Mouse (Mus musculus): ENCODE results near the gene Espnl. TPM values are rescaled to one million over a fixed set of nuclear protein-coding genes. Genes with fewer than 3 reads are reported as not detected.

The Espnl gene
- total RNA-seq, 1 experiment = 0.40 TPM

- H3K9ac ChIP-seq (ENCODE audit: insufficient read depth, low read depth, low read length, poor library complexity, severe bottlenecking) = no peak overlapping the region
- H3K4me1 ChIP-seq (ENCODE audit: control insufficient read depth in 2 of 2, insufficient read depth in 2 of 2, low read length in 2 of 2, poor library complexity in 1 of 2) = peaks cover 0 to 2% of the 10 kb centered on the region in 2 experiments; a peak in 1 of 4 replicates
- no peak overlapping the region for H3K4me3 ChIP-seq (ENCODE audit: insufficient read depth in 1 of 2, low read depth in 1 of 2, low read length in 2 of 2, poor library complexity in 1 of 2, severe bottlenecking in 1 of 2)
- TF ChIP-seq ZNF384 (IDR thresholded peaks at IDR 0.05; ENCODE audit: low read depth, low read length) (no peak), HCFC1 (IDR thresholded peaks at IDR 0.05; ENCODE audit: borderline replicate concordance, insufficient read depth, low read length) (no peak), ZC3H11A (IDR thresholded peaks at IDR 0.05; ENCODE audit: borderline replicate concordance, low read depth, low read length) (no peak), CHD2 (IDR thresholded peaks at IDR 0.05; ENCODE audit: low read depth, low read length) (no peak), MAFK (IDR thresholded peaks at IDR 0.05; ENCODE audit: insufficient read depth, low read depth, low read length) (no peak)
- DNase-seq (ENCODE audit: low read depth, low spot score) = no peak
- H3K9me3 ChIP-seq (ENCODE audit: control insufficient read depth, insufficient read depth, low read depth, low read length) = no peaks in the 10 kb centered on the region
- peaks cover 65% of the 10 kb centered on the region for H3K36me3 ChIP-seq (ENCODE audit: control insufficient read depth, insufficient read depth, low read length, poor library complexity, severe bottlenecking)
- in situ Hi-C loops (cut with MboI; ENCODE audit: low sequenced_read_pairs in 2 of 2, unreplicated experiment in 2 of 2) = no loop called here
- H3K27ac ChIP-seq (ENCODE audit: insufficient read depth, low read depth, low read length, poor library complexity, severe bottlenecking) = no peak overlapping the region
These were observed 59.2 kb downstream of the Espnl start for GRCm38 (mm10) chr1:91381091-91381471.

DNA sequence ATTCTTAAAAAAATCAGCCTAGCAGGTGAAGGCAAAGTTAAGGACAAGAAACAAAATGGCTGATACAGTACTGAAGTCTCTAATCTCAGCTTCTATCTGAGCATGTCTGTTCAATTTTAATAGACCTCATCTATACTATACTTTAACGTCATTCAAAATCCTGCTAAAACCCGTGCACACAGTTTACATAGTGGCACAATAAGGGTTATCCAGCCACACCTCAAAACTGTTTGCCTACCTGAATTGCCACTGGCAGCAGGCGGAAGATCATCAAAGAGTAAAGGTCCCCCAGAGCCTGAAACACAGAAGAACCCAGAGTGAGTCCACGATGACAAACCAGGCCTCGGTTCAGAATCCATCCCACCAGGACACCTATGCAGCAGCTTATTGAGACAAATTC, 68.5 kb downstream of the Espnl start:
- Histone ChIP-seq H3K36me3 (ENCODE audit: control insufficient read depth, insufficient read depth, low read length, poor library complexity, severe bottlenecking) (peaks cover 25% of the 10 kb centered on the region), H3K9ac (ENCODE audit: insufficient read depth, low read depth, low read length, poor library complexity, severe bottlenecking) (no peak overlapping the region), H3K27ac (ENCODE audit: insufficient read depth, low read depth, low read length, poor library complexity, severe bottlenecking) (no peak overlapping the region), H3K9me3 (ENCODE audit: control insufficient read depth, insufficient read depth, low read depth, low read length) (no peaks in the 10 kb centered on the region), H3K4me3 (ENCODE audit: insufficient read depth in 1 of 2, low read depth in 1 of 2, low read length in 2 of 2, poor library complexity in 1 of 2, severe bottlenecking in 1 of 2) (no peak overlapping the region), H3K4me1 (ENCODE audit: control insufficient read depth in 2 of 2, insufficient read depth in 2 of 2, low read length in 2 of 2, poor library complexity in 1 of 2) (no peaks in the 10 kb centered on the region)
- no peak for TF ChIP-seq ZNF384 (IDR thresholded peaks at IDR 0.05; ENCODE audit: low read depth, low read length)
- TF ChIP-seq CHD2 (IDR thresholded peaks at IDR 0.05; ENCODE audit: low read depth, low read length) = no peak
- no peak for TF ChIP-seq ZC3H11A (IDR thresholded peaks at IDR 0.05; ENCODE audit: borderline replicate concordance, low read depth, low read length)
- TF ChIP-seq MAFK (IDR thresholded peaks at IDR 0.05; ENCODE audit: insufficient read depth, low read depth, low read length) = no peak
- TF ChIP-seq HCFC1 (IDR thresholded peaks at IDR 0.05; ENCODE audit: borderline replicate concordance, insufficient read depth, low read length) = no peak
- in situ Hi-C loops (cut with MboI; ENCODE audit: low sequenced_read_pairs in 2 of 2, unreplicated experiment in 2 of 2) = no loop called here
- DNase-seq (ENCODE audit: low read depth, low spot score) = no peak

- Histone ChIP-seq H3K36me3 (ENCODE audit: control insufficient read depth, insufficient read depth, low read length, poor library complexity, severe bottlenecking) (peaks cover 4% of the 10 kb centered on the region), H3K4me3 (ENCODE audit: insufficient read depth in 1 of 2, low read depth in 1 of 2, low read length in 2 of 2, poor library complexity in 1 of 2, severe bottlenecking in 1 of 2) (peak overlapping the region; percentile 84 to 86), H3K4me1 (ENCODE audit: control insufficient read depth in 2 of 2, insufficient read depth in 2 of 2, low read length in 2 of 2, poor library complexity in 1 of 2) (no peaks in the 10 kb centered on the region; a peak in 1 of 4 replicates), H3K9ac (ENCODE audit: insufficient read depth, low read depth, low read length, poor library complexity, severe bottlenecking) (peak overlapping the region; percentile 88), H3K27ac (ENCODE audit: insufficient read depth, low read depth, low read length, poor library complexity, severe bottlenecking) (no peak overlapping the region), H3K9me3 (ENCODE audit: control insufficient read depth, insufficient read depth, low read depth, low read length) (no peaks in the 10 kb centered on the region)
- DNase-seq (ENCODE audit: low read depth, low spot score) = no peak
- in situ Hi-C loops (cut with MboI; ENCODE audit: low sequenced_read_pairs in 2 of 2, unreplicated experiment in 2 of 2) = no loop called here
- TF ChIP-seq CHD2 (IDR thresholded peaks at IDR 0.05; ENCODE audit: low read depth, low read length) = no peak
- TF ChIP-seq HCFC1 (IDR thresholded peaks at IDR 0.05; ENCODE audit: borderline replicate concordance, insufficient read depth, low read length) = no peak; the same call in 1 of the 2 replicates
- TF ChIP-seq ZNF384 (IDR thresholded peaks at IDR 0.05; ENCODE audit: low read depth, low read length) = no peak
- TF ChIP-seq MAFK (IDR thresholded peaks at IDR 0.05; ENCODE audit: insufficient read depth, low read depth, low read length) = no peak
- no peak for TF ChIP-seq ZC3H11A (IDR thresholded peaks at IDR 0.05; ENCODE audit: borderline replicate concordance, low read depth, low read length)
These were observed 76.0 kb downstream of the Espnl start for GRCm38 (mm10) chr1:91397927-91398259.

Other genes starting within 250 kb of the Espnl start
- gene Rbm44, start 177.0 kb upstream of the Espnl start, total RNA-seq (2012; rRNA removed) = 2.6 and 3.6 TPM in 2 replicates
- 0.21 and 0.40 TPM in 2 replicates for gene Ramp1, start 142.3 kb upstream of the Espnl start, total RNA-seq (2012; rRNA removed)
- 25.8 and 41.5 TPM in 2 replicates for gene Ube2f, start 71.8 kb upstream of the Espnl start, total RNA-seq (2012; rRNA removed)
- gene Scly, start 23.7 kb upstream of the Espnl start, total RNA-seq (2012; rRNA removed) = 11.2 and 12.0 TPM in 2 replicates
- gene Klhl30, start 28.9 kb downstream of the Espnl start, total RNA-seq (2012; rRNA removed) = 1.6 and 2.2 TPM in 2 replicates
- gene Erfe, start 44.4 kb downstream of the Espnl start, total RNA-seq (2012; rRNA removed) = 5.8 and 6.3 TPM in 2 replicates
- 64.9 and 71.3 TPM in 2 replicates for gene Ilkap, start 76.7 kb downstream of the Espnl start, total RNA-seq (2012; rRNA removed)
- gene Hes6, start 92.0 kb downstream of the Espnl start, total RNA-seq (2012; rRNA removed) = 13.3 and 29.1 TPM in 2 replicates
- 0.42 and 0.58 TPM in 2 replicates for gene Per2, start 137.2 kb downstream of the Espnl start, total RNA-seq (2012; rRNA removed)
- 7.9 and 9.2 TPM in 2 replicates for gene Traf3ip1, start 172.6 kb downstream of the Espnl start, total RNA-seq (2012; rRNA removed)
- gene Asb1, start 218.5 kb downstream of the Espnl start, total RNA-seq (2012; rRNA removed) = 10.3 and 12.2 TPM in 2 replicates

Measured in ES-E14 (cell line).